Mouse (Mus musculus) CD4-positive, CD25-positive, alpha-beta regulatory T cell, adult 2 months (primary cell): ENCODE data around the gene H6pd.

Experiments
- DNase-seq: peaks from one replicate; pipeline ENCODE4 v3.0.0-alpha.2; 2012; ENCODE audit warnings: low read depth, low spot score

Gene H6pd

GRCm38 (mm10) chr4:149975730-149976254 lies 33.0 kb downstream of the H6pd start:
- no peak for DNase-seq

GRCm38 (mm10) chr4:149975291-149975690 lies 33.5 kb downstream of the H6pd start:
- no peak for DNase-seq

GRCm38 (mm10) chr4:149971393-149971792 lies 37.4 kb downstream of the H6pd start:
- DNase-seq, result no peak

GRCm38 (mm10) chr4:149968526-149968925 lies 40.3 kb downstream of the H6pd start:
- no peak for DNase-seq

- DNase-seq, result no peak
Observed at GRCm38 (mm10) chr4:149966963-149967362, 41.9 kb downstream of the H6pd start.

- DNase-seq, result no peak
Observed at GRCm38 (mm10) chr4:149966252-149966651, 42.6 kb downstream of the H6pd start.

- DNase-seq, result no peak
Observed at GRCm38 (mm10) chr4:149965672-149966071, 43.2 kb downstream of the H6pd start.

- DNase-seq, result no peak
Observed at GRCm38 (mm10) chr4:149965242-149965641, 43.6 kb downstream of the H6pd start.

GRCm38 (mm10) chr4:149964770-149965169 lies 44.1 kb downstream of the H6pd start:
- DNase-seq, result no peak

- DNase-seq, result no peak
Observed at GRCm38 (mm10) chr4:149964285-149964684, 44.5 kb downstream of the H6pd start.

- no peak for DNase-seq
Observed at GRCm38 (mm10) chr4:149960391-149960790, 48.4 kb downstream of the H6pd start.

- DNase-seq, result no peak
Observed at GRCm38 (mm10) chr4:149959816-149960215, 49.0 kb downstream of the H6pd start.

- DNase-seq, result peak; percentile 89
Observed at GRCm38 (mm10) chr4:149958566-149958965, 50.3 kb downstream of the H6pd start.

GRCm38 (mm10) chr4:149956048-149956447 lies 52.8 kb downstream of the H6pd start:
- peak; percentile 22 for DNase-seq

- peak; percentile 41 for DNase-seq
Observed at GRCm38 (mm10) chr4:149955631-149956030, 53.2 kb downstream of the H6pd start.

- peak; percentile 99 for DNase-seq
Observed at GRCm38 (mm10) chr4:149954893-149955439, 53.9 kb downstream of the H6pd start, which contains the start of gene Spsb1. Gene Spsb1, minus strand, starts transcription at chr4:149955043.

GRCm38 (mm10) chr4:149953621-149954481 lies 55.0 kb downstream of the H6pd start:
- DNase-seq, result peak; percentile 58

- no peak for DNase-seq
Observed at GRCm38 (mm10) chr4:149952201-149952600, 56.6 kb downstream of the H6pd start.

- DNase-seq, result no peak
Observed at GRCm38 (mm10) chr4:149951201-149951600, 57.6 kb downstream of the H6pd start.

- DNase-seq, result no peak
Observed at GRCm38 (mm10) chr4:149949691-149950090, 59.1 kb downstream of the H6pd start.

- DNase-seq, result no peak
Observed at GRCm38 (mm10) chr4:149948119-149948518, 60.7 kb downstream of the H6pd start.

GRCm38 (mm10) chr4:149947396-149947795 lies 61.4 kb downstream of the H6pd start:
- DNase-seq, result no peak

- no peak for DNase-seq
Observed at GRCm38 (mm10) chr4:149945194-149945593, 63.6 kb downstream of the H6pd start.
